Mouse (Mus musculus) intestine, embryonic 14.5 days (tissue): ENCODE measurements around the gene Ermp1. TPM values are rescaled to one million over a fixed set of nuclear protein-coding genes. Genes with fewer than 3 reads are reported as not detected.

Source experiments
- ATAC-seq: fragments of 200-750 bp; cut with Nextera tagmentation; replicated peaks from 2 replicates; pipeline ENCODE4 v1.8.0; 2017; ENCODE audit warnings: low read depth, moderate number of reproducible peaks, moderate TSS enrichment, moderate library complexity; ENCODE audit not compliant: low FRiP score, low TSS enrichment
- DNase-seq: peaks from one replicate; pipeline ENCODE4 v3.0.0-alpha.2; 2018; ENCODE audit warnings: low spot score
- H3K27ac ChIP-seq: fragments of 300-500 bp; sonication (generic); 2 replicates; pipeline ENCODE4 v1.5.1; 2014; ENCODE audit warnings: low read depth, mild to moderate bottlenecking, control low read depth
- H3K27me3 ChIP-seq: fragments of 300-500 bp; sonication (generic); replicated peaks from 2 replicates; pipeline ENCODE4 v1.6.1; 2014; ENCODE audit warnings: low read length, control low read depth; ENCODE audit not compliant: control insufficient read depth, insufficient read depth
- H3K36me3 ChIP-seq: fragments of 300-500 bp; sonication (generic); 2 replicates; pipeline ENCODE4 v1.6.1; 2014; ENCODE audit warnings: low read length, control low read depth; ENCODE audit not compliant: control insufficient read depth, insufficient read depth
- H3K4me1 ChIP-seq: fragments of 300-500 bp; sonication (generic); replicated peaks from 2 replicates; pipeline ENCODE4 v1.6.1; 2014; ENCODE audit warnings: low read length, control low read depth, mixed read lengths; ENCODE audit not compliant: control insufficient read depth, insufficient read depth
- H3K4me2 ChIP-seq: fragments of 300-500 bp; sonication (generic); 2 replicates; pipeline ENCODE4 v1.6.1; 2014; ENCODE audit warnings: low read length
- H3K4me3 ChIP-seq: fragments of 300-500 bp; sonication (generic); 2 replicates; pipeline ENCODE4 v1.5.1; 2014; ENCODE audit warnings: low read depth, low read length, control low read depth, mixed read lengths
- H3K9ac ChIP-seq: fragments of 300-500 bp; sonication (generic); 2 replicates; pipeline ENCODE4 v1.6.1; 2014; ENCODE audit warnings: mild to moderate bottlenecking, low read length
- H3K9me3 ChIP-seq: fragments of 300-500 bp; sonication (generic); 2 replicates; pipeline ENCODE4 v1.6.1; 2016; ENCODE audit warnings: low read length, control low read depth; ENCODE audit not compliant: control insufficient read depth
- WGBS: fragments of 180-500 bp; shearing (Covaris S2); extraction: QIAGEN DNeasy Blood & Tissue Kit; methylation state at CpG from one replicate; pipeline ENCODE4 v1.1.7; 2014; 5-methylcytosine and 5-hydroxymethylcytosine counted together
- polyA plus RNA-seq: library from polyadenylated mRNA; unstranded; fragments of >200 nt; fragmentation: Nextera tagmentation; extraction: Ambion mirVana; gene quantifications from 2 replicates; pipeline ENCODE4 v1.2.1, GENCODE M21; 2014

Gene Ermp1
- polyA plus RNA-seq, 1 experiment from 2014 or later: 8.9 TPM

DNA sequence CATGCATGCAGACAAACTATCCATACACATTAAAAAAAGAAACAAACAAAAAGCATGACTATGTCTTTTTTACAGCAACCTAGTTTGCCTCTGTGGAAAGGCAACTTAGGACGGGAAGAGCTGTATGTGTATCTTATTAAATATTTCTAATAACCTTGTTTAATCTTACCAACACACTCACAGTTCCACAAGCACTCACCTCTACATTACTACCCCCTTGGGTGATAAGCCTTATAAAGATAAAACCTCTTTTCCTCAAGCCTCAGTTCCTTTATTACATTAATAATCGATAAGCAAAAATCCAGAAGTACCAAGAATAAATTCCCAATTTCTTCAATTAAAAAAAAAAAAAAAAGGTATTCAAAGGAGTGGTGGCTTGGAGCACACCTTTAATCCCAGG lies 9.3 kb upstream of the Ermp1 start:
- H3K36me3 ChIP-seq: no peaks in the 10 kb centered on the region
- no peak overlapping the region for H3K9ac ChIP-seq
- no peak for DNase-seq
- no peaks in the 10 kb centered on the region for H3K9me3 ChIP-seq
- no peak overlapping the region for H3K4me3 ChIP-seq
- no peak for ATAC-seq
- H3K4me2 ChIP-seq: no peak overlapping the region
- no peaks in the 10 kb centered on the region for H3K4me1 ChIP-seq
- H3K27ac ChIP-seq: no peak overlapping the region
- WGBS: 90% methylated on average over 2 of the region's 2 CpGs
- H3K27me3 ChIP-seq: no peaks in the 10 kb centered on the region

DNA sequence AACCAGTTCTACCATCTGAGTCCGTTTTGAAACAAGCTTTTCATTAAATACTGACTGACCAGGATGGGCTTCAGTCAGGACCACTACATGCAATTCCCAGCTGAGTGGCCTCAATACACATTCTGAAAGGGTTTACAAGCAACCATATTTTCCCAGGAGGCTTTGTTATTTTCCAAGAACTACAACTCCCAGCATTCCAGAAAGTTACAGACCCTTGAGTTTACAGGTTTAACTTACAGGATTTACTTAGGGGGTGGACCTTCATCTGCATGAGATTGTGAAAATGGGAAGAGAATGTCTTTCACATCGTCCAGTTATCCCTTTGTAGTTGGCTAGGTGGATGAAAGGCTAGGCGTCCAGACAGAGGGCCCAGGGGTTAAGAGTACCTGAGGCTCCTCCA lies 8.8 kb upstream of the Ermp1 start:
- DNase-seq (no peak), ATAC-seq (no peak)
- Histone ChIP-seq H3K4me1 (no peaks in the 10 kb centered on the region), H3K36me3 (no peaks in the 10 kb centered on the region), H3K9ac (no peak overlapping the region), H3K9me3 (no peaks in the 10 kb centered on the region), H3K27ac (no peak overlapping the region), H3K4me2 (no peak overlapping the region), H3K4me3 (no peak overlapping the region), H3K27me3 (no peaks in the 10 kb centered on the region)
- 46% methylated on average over 3 of the region's 3 CpGs for WGBS

DNA sequence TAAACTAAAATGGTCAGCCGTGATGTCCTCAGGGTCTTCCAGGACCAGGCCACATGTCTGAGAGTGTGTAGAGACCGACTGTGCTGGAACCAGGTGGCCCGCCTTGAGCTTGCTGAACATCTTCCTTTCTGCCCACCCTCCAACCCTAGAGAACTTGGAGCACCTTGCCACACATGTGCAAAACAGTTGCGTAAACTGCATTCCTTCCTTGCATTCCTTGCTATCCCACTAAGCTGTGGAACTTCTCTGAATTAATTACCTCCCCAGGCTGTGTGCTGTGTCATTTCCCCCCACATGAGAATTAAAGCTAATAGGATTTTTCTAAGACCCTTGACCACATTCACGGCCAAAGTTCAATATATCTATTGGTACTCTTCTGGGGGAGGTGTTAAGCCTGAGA lies 8.4 kb upstream of the Ermp1 start:
- H3K27me3 ChIP-seq: no peaks in the 10 kb centered on the region
- WGBS: 81% methylated on average over 5 of the region's 5 CpGs
- DNase-seq (no peak), ATAC-seq (no peak)
- no peak overlapping the region for H3K4me3 ChIP-seq
- no peak overlapping the region for H3K9ac ChIP-seq
- H3K27ac ChIP-seq: no peak overlapping the region
- no peaks in the 10 kb centered on the region for H3K9me3 ChIP-seq
- no peak overlapping the region for H3K4me2 ChIP-seq
- no peaks in the 10 kb centered on the region for H3K36me3 ChIP-seq
- H3K4me1 ChIP-seq: no peaks in the 10 kb centered on the region

DNA sequence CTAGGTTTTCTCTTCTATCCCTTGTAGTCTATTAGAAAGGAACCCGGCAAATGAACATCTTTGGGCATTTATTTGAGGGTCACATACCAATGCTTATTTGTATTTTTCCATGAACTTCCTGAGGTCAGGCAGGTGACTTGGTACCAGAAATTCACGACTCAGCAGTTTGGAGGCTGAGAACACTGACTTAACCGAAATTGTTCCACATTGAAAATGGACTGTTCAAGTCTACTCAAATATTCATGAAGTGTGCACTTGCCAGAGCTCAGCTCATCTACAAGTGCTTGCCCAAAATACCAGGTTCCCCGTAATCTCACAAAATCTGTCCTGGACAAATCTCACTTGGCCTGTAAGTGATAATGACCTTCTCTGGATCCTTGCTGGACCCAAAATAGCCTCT lies 7.8 kb upstream of the Ermp1 start:
- Histone ChIP-seq H3K9ac (no peak overlapping the region), H3K27me3 (no peaks in the 10 kb centered on the region), H3K4me1 (no peaks in the 10 kb centered on the region), H3K36me3 (no peaks in the 10 kb centered on the region), H3K4me2 (no peak overlapping the region), H3K27ac (no peak overlapping the region), H3K4me3 (no peak overlapping the region), H3K9me3 (no peaks in the 10 kb centered on the region)
- WGBS: 86% methylated on average over 4 of the region's 4 CpGs
- ATAC-seq: no peak
- DNase-seq: no peak

DNA sequence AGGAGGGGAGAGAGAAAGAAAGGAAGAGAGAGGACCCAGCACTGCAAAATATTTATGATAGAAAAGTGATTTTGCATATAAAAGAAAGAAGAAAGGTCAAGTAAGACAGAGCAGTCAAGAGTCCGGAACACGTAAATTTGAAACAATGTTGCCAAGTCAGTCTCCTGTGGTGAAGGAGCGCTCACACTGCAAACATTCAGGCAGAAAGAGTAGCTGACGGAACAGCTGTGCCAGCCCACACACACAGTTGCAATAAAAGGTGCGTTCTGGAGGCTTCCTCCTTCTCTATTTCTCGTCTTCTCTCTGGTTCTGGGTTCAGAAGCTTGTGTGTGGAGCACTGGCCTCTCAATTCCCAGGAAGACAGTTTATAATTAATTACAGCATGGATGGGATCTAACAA lies 6.9 kb upstream of the Ermp1 start:
- no peaks in the 10 kb centered on the region for H3K27me3 ChIP-seq
- no peaks in the 10 kb centered on the region for H3K9me3 ChIP-seq
- DNase-seq (no peak), ATAC-seq (no peak)
- no peak overlapping the region for H3K4me2 ChIP-seq
- no peaks in the 10 kb centered on the region for H3K36me3 ChIP-seq
- H3K4me1 ChIP-seq: no peaks in the 10 kb centered on the region
- no peak overlapping the region for H3K9ac ChIP-seq
- H3K4me3 ChIP-seq: no peak overlapping the region
- no peak overlapping the region for H3K27ac ChIP-seq
- WGBS: 52% methylated on average over 6 of the region's 6 CpGs

DNA sequence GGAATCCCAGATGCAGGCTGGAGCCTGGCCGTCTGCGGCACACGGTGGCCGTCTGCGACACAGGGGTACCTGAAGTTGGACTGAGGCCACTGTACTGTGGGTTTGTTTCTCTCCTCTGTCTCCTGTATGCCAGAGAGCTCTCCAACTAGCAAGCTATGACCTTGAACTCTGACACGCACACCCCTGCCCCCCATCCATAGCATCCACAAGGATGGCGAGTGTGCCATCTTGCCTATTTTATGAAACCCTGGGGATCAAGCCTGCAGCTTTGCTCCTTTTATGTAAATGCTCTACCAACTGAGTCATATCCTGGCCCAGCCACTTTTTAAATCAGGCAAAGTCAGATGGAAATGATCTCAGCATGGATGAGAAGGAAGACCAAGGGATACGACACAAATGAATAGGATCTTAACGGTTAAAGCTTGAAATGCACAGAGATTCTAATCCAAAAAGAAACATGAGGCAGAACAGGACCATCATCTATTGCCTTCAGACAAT lies 5.6 kb upstream of the Ermp1 start:
- H3K4me1 ChIP-seq: no peaks in the 10 kb centered on the region
- no peaks in the 10 kb centered on the region for H3K27me3 ChIP-seq
- no peak overlapping the region for H3K4me2 ChIP-seq
- H3K36me3 ChIP-seq: no peaks in the 10 kb centered on the region
- ATAC-seq (no peak), DNase-seq (no peak)
- H3K9ac ChIP-seq: no peak overlapping the region
- no peak overlapping the region for H3K4me3 ChIP-seq
- no peak overlapping the region for H3K27ac ChIP-seq
- WGBS: 87% methylated on average over 9 of the region's 9 CpGs
- no peaks in the 10 kb centered on the region for H3K9me3 ChIP-seq

DNA sequence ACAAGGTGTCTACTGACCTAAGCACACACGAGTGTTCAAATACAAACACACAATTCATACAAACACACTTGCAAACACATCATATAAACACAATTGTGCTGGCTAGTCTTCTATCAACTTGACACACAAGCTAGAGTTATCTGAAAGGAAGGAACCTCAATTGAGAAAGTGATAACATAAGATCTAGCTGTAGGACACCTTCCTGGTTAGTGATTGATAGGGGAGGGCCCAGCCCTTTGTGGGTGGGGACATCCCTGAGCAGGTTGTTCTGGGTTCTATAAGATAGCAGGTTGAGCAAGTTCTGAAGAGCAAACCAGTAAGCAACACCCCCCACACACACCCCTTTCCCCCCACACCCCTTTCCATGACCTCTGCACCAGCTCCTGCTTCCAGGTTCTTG lies 1.5 kb upstream of the Ermp1 start:
- H3K4me3 ChIP-seq: no peak overlapping the region
- no peak overlapping the region for H3K9ac ChIP-seq
- no peak overlapping the region for H3K4me2 ChIP-seq
- H3K9me3 ChIP-seq: peaks cover 2% of the 10 kb centered on the region; the same call in 1 of the 2 replicates
- DNase-seq (no peak), ATAC-seq (no peak)
- H3K27ac ChIP-seq: no peak overlapping the region
- 78% methylated on average over 1 of the region's 1 CpGs for WGBS
- H3K36me3 ChIP-seq: no peaks in the 10 kb centered on the region
- H3K27me3 ChIP-seq: no peaks in the 10 kb centered on the region
- H3K4me1 ChIP-seq: no peaks in the 10 kb centered on the region

DNA sequence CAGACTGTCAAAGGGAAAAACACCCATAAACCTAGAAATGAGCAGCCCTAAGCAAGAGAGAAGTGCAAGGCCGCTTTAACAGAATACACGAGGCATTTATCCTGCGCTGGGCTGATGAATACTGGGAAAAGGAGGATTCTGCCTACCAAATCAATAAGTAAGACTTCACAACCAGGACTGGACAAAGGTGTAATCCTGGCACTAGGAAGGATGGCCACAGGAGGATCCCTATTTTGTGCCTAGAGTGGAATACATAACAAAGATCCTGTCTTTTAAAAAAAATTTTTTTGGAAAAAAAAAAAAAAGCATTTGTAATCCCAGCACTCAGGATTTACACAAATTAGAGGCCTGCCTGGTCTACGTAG lies 317 bp upstream of the Ermp1 start:
- DNase-seq: no peak
- no peak for ATAC-seq
- peak overlapping the region; percentile 59 for H3K4me2 ChIP-seq
- peak overlapping the region; percentile 81 for H3K9ac ChIP-seq
- no peak overlapping the region for H3K27ac ChIP-seq
- H3K4me1 ChIP-seq: no peaks in the 10 kb centered on the region
- H3K4me3 ChIP-seq: peak overlapping the region; percentile 83
- H3K9me3 ChIP-seq: peaks cover 3% of the 10 kb centered on the region; the same call in 1 of the 2 replicates
- 23% methylated on average over 4 of the region's 4 CpGs for WGBS
- H3K36me3 ChIP-seq: no peaks in the 10 kb centered on the region
- no peaks in the 10 kb centered on the region for H3K27me3 ChIP-seq

DNA sequence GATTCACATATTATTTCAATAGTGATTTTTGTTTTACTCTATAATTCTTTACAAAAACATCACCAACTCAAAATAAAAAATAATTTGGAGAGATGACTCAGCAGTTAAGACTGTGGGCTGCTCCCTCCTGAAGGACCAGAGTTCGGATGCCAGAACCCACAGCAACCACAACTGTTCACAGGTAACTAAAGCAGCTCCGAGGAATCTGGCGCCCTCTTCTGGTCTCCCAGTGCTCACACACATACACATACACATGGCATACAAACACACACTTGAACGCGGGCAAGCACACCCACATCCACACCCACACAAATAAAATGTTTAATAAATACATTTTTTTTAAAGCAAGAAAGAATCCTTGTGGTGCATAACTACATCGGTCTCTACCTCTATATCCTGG lies 3.5 kb downstream of the Ermp1 start:
- H3K9ac ChIP-seq: no peak overlapping the region
- no peaks in the 10 kb centered on the region for H3K27me3 ChIP-seq
- no peak overlapping the region for H3K4me2 ChIP-seq
- 0 out of 2 replicates have a peak, but pooled peaks cover 11% of the 10 kb centered on the region for H3K4me1 ChIP-seq
- WGBS: 97% methylated on average over 6 of the region's 6 CpGs
- no peak for DNase-seq
- H3K9me3 ChIP-seq: peaks cover 3% of the 10 kb centered on the region; the same call in 1 of the 2 replicates
- no peak overlapping the region for H3K27ac ChIP-seq
- no peak overlapping the region for H3K4me3 ChIP-seq
- H3K36me3 ChIP-seq: no peaks in the 10 kb centered on the region
- no peak for ATAC-seq
